Mouse (Mus musculus): ENCODE measurements around the gene Gpr61.

DNA sequence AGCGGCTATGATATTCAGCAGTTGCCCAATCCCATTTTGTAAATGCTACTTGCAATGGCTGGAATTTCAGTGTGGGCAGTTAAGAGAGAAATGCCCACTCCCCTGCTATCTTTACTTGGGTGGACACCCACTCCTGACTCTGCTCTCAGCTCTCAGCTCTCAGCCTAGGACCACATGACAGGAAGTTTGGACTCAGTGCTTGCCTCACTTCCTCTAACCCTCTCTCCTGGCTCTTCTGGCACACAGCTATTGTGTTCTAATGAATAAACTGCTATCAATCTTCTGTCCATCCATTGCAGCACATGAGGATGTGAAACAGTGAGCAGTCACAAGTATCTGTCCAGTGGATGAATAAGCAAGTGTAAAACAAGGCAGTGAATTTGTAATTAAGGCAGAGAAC, 22.2 kb downstream of the Gpr61 start:
- TF ChIP-seq MAX (IDR thresholded peaks at IDR 0.05; ENCODE audit: low read length) (no peak), POLR2A (IDR thresholded peaks at IDR 0.05; ENCODE audit: low read depth, low read length) (no peak), CHD1 (IDR thresholded peaks at IDR 0.05; ENCODE audit: low read depth, low read length) (no peak), CHD2 (IDR thresholded peaks at IDR 0.05; ENCODE audit: low read length) (no peak), CTCF (conservative IDR thresholded peaks at IDR 0.05 in 1 of 2, IDR thresholded peaks at IDR 0.05 in 1 of 2; ENCODE audit: low read depth in 2 of 2, low read length in 2 of 2) (no peak), E2F4 (IDR thresholded peaks at IDR 0.05; ENCODE audit: insufficient replicate concordance, low read depth, low read length) (no peak)

All from CH12.LX (cell line).